Mouse (Mus musculus) gastrocnemius, postnatal 25 days (tissue): Measurements from ENCODE around the gene Pafah1b1. TPM values are rescaled to one million over a fixed set of nuclear protein-coding genes. Genes with fewer than 3 reads are reported as not detected.

Experiments used
- total RNA-seq, 2 experiments: library from RNA; stranded (reverse); gene quantifications; 1 replicate in 1 of 2; 2 replicates in 1 of 2; pipeline ENCODE4 v1.2.3; 2021

The Pafah1b1 gene
- total RNA-seq, 2 experiments from 2014 or later, result 96.4 to 101 TPM

Other genes starting within 250 kb of the Pafah1b1 start
- 10 to 100 TPM in 1 of 2 experiments, 1 to 10 TPM in 1; 6.2 to 10.7 TPM for gene Rap1gap2, start 113.8 kb downstream of the Pafah1b1 start, total RNA-seq
- gene Ccdc92b, start 105.1 kb downstream of the Pafah1b1 start, total RNA-seq, result under 1 TPM; 0.11 to 0.13 TPM
- gene Cluh, start 75.2 kb downstream of the Pafah1b1 start, total RNA-seq, result 100 to 1,000 TPM in 1 of 2 experiments, 10 to 100 TPM in 1; 94.5 to 102 TPM
- 10 to 100 TPM in 1 of 2 experiments, 1 to 10 TPM in 1; 8.4 to 10.9 TPM for gene Mettl16, start 46.2 kb upstream of the Pafah1b1 start, total RNA-seq
- 1 to 10 TPM; 5.3 to 5.6 TPM for gene Mnt, start 106.2 kb upstream of the Pafah1b1 start, total RNA-seq
- 1 to 10 TPM; 1.4 to 2.0 TPM for gene Sgsm2, start 172.4 kb upstream of the Pafah1b1 start, total RNA-seq
- 10 to 100 TPM; 19.0 to 22.7 TPM for gene Tsr1, start 173.4 kb upstream of the Pafah1b1 start, total RNA-seq
- 10 to 100 TPM in 1 of 2 experiments, 1 to 10 TPM in 1; 9.4 to 10.1 TPM for gene Smg6, start 201.2 kb upstream of the Pafah1b1 start, total RNA-seq
- gene Srr, start 201.3 kb upstream of the Pafah1b1 start, total RNA-seq, result 10 to 100 TPM; 20.1 to 21.9 TPM